Mouse (Mus musculus) brain, embryonic 14.5 days (tissue): ENCODE measurements around the gene Lingo1.

ENCODE experiments used
- CTCF ChIP-seq: fragments of 200-500 bp; IDR thresholded peaks from 2 replicates; pipeline ENCODE4 v1.5.1; 2012; ENCODE audit warnings: inconsistent platforms, mild to moderate bottlenecking, moderate library complexity, borderline replicate concordance; ENCODE audit not compliant: insufficient read depth, insufficient read length; ENCODE audit errors: extremely low read depth
- POLR2A ChIP-seq: fragments of 200-500 bp; IDR thresholded peaks from 2 replicates; pipeline ENCODE4 v1.6.1; 2012; ENCODE audit warnings: mild to moderate bottlenecking, inconsistent platforms, borderline replicate concordance; ENCODE audit not compliant: poor library complexity, insufficient read depth, insufficient read length, severe bottlenecking; ENCODE audit errors: extremely low read depth

DNA sequence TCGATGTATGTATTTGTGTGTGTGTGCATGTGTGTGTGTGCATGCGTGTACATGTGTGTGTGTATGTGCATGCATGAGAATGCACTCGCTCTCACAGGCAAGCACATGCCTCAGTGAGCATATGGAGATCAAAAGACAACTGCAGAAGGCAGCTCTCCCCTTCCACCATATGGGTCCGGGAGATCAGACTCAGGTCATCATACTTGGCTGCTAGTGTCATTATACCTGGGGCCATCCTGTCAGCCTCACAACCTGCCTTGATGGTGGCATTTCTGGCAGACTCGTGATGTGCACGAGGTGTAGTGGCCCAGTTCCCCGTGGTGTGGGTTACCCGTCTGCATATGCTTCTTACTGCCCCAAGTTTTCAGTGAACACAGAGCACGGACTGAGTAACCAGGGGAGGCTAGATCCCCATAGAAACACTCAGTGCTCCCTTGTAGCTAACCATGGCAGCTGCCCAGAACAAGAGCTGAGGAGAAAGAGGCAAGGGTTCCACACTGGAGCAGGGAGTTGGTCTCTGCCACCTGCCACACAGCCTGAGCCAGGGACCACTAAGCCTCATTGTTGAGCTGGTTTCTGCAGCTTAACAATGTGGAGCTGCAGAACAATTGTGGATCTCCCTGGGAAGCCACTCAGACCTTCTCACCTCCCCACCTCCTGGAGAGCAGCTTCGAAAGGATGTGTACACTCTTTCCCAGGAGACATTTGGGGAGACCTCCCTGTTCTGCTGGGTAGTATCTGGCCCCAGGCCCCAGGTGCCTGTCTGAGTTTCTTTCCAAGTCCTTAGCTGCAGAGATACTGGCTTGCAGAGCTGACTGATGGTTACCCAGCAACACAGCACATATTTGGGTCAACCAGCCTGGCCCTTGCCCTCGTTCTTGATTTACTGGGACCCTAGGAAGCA lies 212.9 kb downstream of the Lingo1 start:
- TF ChIP-seq CTCF (no peak), POLR2A (no peak)
